Mouse (Mus musculus) megakaryocyte, embryonic 14.5 days (primary cell): ENCODE results near the gene Apip. TPM values are rescaled to one million over a fixed set of nuclear protein-coding genes. Genes with fewer than 3 reads are reported as not detected.

Experiments
- H3K27me3 ChIP-seq: replicated peaks from 2 replicates; pipeline ENCODE3; 2012; ENCODE audit warnings: inconsistent platforms
- H3K36me3 ChIP-seq: replicated peaks from 2 replicates; pipeline ENCODE3; 2012; ENCODE audit warnings: low read length, inconsistent platforms, mixed read lengths
- H3K4me1 ChIP-seq: 2 replicates; pipeline ENCODE4 v1.6.1; 2012; ENCODE audit warnings: inconsistent platforms
- H3K4me3 ChIP-seq: replicated peaks from 2 replicates; pipeline ENCODE3; 2012; ENCODE audit warnings: moderate library complexity, mild to moderate bottlenecking, inconsistent platforms
- H3K9me3 ChIP-seq: 2 replicates; pipeline ENCODE4 v1.6.1; 2012; ENCODE audit warnings: inconsistent platforms
- FLI1 ChIP-seq: IDR thresholded peaks from 2 replicates; pipeline ENCODE4 v1.6.1; 2012; ENCODE audit warnings: low read length, inconsistent platforms, mixed read lengths
- GATA1 ChIP-seq: IDR thresholded peaks from 3 replicates; pipeline ENCODE4 v1.6.1; 2012; ENCODE audit warnings: mixed read lengths, low read length, inconsistent platforms, borderline replicate concordance
- polyA plus RNA-seq: library from polyadenylated mRNA; stranded (reverse); fragments of >175 nt; gene quantifications from 2 replicates; pipeline ENCODE4 v1.2.3, GENCODE M21; 2012; ENCODE audit warnings: low replicate concordance; ENCODE audit not compliant: insufficient read depth

Gene Apip
- polyA plus RNA-seq, 1 experiment, result 27.1 TPM

DNA sequence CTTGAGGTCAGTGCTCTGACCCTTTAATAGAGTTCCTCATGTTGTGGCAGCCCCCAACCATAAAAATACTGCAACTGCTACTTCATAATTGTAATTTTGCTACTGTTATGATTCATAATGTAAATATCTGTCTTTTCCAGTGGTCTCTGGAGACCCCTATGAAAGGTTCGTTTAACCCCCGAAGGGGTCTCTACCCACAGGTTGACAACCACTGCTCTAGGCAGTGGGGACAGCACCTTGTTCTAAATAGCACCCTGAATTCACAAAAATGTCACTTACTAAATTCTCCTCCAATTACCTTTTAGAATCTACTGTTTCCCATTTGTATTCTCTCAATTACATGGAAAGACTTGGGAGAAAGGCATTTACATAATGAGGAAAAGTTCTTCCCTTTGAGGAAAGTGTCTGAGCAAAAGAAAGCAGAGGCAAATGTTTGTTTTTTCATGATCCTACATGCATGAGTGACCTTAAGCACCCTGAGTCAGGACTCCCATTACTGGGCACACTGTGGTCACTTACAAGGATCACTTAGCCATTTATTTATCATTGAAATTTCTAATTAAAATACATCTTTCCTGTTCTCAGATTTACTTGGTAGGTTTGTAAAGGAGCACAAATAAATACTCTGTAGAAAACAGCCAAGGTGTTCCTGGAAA lies 5.8 kb upstream of the Apip start:
- Histone ChIP-seq H3K36me3 (no peaks in the 10 kb centered on the region), H3K9me3 (no peaks in the 10 kb centered on the region), H3K4me1 (peaks cover 60% of the 10 kb centered on the region), H3K4me3 (no peak overlapping the region), H3K27me3 (no peaks in the 10 kb centered on the region)
- TF ChIP-seq FLI1 (no peak), GATA1 (no peak)

DNA sequence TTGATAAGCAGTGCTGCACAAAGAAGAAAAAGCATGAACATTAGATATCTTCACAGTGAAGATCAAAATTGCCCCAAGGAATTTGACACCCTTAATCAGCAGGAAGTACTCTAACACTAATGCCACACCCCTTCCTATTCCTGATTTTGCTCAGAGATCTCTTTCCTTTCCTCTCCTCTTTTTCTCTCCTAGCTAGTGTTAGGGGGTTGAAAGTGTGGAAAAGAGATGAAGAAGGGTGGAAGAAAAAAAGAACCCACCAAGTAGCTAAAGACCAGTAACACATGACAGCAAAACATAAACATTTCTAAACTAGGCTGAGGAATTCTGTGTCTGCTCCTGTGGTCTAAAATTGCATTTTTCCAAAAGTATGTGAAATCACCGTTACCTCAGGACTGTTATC lies 4.9 kb upstream of the Apip start:
- Histone ChIP-seq H3K4me1 (peaks cover 58% of the 10 kb centered on the region), H3K9me3 (no peaks in the 10 kb centered on the region), H3K27me3 (no peaks in the 10 kb centered on the region), H3K36me3 (no peaks in the 10 kb centered on the region), H3K4me3 (no peak overlapping the region)
- TF ChIP-seq GATA1 (no peak), FLI1 (no peak)

DNA sequence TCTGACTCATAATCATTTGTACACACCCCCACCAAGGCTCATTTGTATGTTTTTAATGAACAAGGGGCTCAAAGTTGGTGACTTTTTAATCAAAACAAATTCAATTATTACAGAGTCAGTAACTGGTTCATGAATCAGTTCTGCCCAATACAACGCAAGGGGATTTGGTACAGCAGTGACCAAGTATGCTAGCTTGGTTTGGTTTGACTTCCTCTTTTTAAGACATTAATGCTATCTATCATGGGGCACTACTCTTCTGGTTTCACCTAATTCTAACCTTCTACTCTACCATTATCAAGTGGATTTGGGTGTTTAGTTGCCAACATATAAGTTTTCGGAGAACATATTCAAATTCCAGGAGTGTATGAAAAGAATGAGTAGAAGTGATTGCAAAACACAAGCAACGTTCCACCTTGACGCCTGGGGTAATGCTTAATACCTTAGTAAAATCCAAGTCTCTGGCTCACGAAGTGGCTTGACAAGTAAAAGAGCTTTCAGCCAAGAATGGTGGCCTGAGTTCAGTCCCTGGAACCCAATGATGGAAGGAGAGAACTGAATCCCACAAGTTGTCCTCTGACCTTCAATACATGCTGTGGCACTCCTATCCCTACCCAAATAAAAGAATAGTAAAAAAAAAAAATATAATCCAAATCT lies 3.6 kb upstream of the Apip start:
- Histone ChIP-seq H3K27me3 (no peaks in the 10 kb centered on the region), H3K9me3 (0 out of 2 replicates have a peak, but pooled peaks cover under 1% of the 10 kb centered on the region), H3K36me3 (no peaks in the 10 kb centered on the region), H3K4me1 (peaks cover 56% of the 10 kb centered on the region), H3K4me3 (no peak overlapping the region)
- TF ChIP-seq GATA1 (no peak), FLI1 (no peak)

DNA sequence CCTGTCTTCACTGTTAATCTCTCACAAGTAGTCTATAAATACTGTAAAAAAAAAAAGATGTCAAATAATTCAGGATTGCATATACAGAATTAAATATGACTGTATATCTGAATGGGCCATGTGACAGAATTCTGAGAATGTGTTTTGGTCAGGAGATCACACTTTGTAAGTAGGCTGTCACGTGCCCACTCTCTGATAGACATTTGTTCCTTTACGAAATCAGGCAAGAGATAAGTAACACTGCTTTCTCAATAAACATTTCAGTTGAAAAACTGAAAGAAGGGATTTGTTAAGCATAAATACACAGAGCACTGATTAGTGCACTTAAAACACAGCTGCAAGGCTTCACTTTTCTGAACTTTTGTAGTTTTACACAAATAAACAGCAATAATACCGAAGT lies 2.9 kb upstream of the Apip start:
- Histone ChIP-seq H3K27me3 (no peaks in the 10 kb centered on the region), H3K4me3 (no peak overlapping the region), H3K4me1 (peaks cover 59% of the 10 kb centered on the region), H3K9me3 (0 out of 2 replicates have a peak, but pooled peaks cover 3% of the 10 kb centered on the region), H3K36me3 (peaks cover 2% of the 10 kb centered on the region)
- TF ChIP-seq GATA1 (no peak), FLI1 (no peak)

DNA sequence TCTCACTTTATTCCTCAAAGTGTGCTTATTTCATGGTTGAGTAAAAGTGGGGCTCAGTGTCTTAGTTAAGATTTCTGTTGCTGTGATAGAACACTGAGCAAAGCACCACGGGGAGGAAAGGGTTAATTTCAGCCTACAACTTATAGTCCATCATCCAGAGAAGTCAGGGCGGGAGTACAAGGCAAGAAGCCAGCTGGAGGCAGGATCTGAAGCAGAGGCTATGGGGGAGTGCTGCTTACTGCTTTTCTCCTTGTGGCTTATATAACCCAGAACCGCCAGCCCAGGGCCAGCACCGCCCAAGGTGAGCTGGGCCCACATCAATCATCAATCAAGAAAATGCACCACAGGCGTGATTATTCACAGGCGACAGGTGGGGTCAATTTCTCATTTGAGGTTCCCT lies 7.6 kb downstream of the Apip start:
- H3K27me3 ChIP-seq, result no peaks in the 10 kb centered on the region
- no peak for TF ChIP-seq FLI1
- no peak for TF ChIP-seq GATA1
- no peaks in the 10 kb centered on the region for H3K4me1 ChIP-seq
- no peak overlapping the region for H3K4me3 ChIP-seq
- no peaks in the 10 kb centered on the region for H3K9me3 ChIP-seq
- H3K36me3 ChIP-seq, result peaks cover 46% of the 10 kb centered on the region

DNA sequence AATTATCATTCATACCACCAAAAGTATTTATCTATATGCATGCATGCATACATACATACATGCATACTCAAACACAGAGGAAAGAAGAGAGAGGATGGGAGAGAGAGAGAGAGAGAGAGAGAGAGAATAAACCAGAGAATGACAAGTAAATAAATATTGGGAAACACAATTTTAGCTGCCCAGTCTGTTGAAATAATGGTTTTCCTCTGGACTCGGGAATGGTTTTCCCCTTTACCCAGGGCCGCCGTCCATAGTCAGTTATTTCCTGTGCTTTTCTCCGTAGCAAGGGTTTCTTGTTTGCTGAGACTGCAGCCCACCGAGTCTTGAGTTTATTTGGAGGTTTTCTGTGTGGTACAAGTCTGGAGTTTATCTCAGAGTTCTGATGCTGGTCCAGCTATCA lies 8.2 kb downstream of the Apip start:
- Histone ChIP-seq H3K4me3 (no peak overlapping the region), H3K9me3 (no peaks in the 10 kb centered on the region), H3K36me3 (peaks cover 44% of the 10 kb centered on the region), H3K4me1 (no peaks in the 10 kb centered on the region), H3K27me3 (no peaks in the 10 kb centered on the region)
- TF ChIP-seq GATA1 (no peak), FLI1 (no peak)

DNA sequence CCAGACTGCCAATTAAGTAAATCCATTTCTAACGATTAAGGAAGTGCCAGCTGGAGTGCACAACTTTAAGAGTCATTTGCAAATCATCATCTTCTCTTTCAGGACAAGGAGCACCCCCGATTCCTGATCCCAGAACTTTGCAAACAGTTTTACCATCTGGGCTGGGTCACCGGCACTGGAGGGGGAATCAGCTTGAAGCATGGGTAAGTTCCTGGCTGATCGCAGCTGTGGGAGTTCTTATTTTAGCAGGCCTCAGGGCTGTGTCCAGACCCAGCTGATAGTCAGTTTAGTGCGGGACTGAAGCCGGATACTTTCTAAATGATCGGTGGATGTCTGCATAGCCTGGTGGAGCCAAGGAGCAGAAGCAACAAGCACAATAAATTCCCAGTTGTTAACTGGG lies 9.4 kb downstream of the Apip start:
- no peak for TF ChIP-seq FLI1
- no peak for TF ChIP-seq GATA1
- Histone ChIP-seq H3K4me3 (no peak overlapping the region), H3K9me3 (no peaks in the 10 kb centered on the region), H3K27me3 (no peaks in the 10 kb centered on the region), H3K4me1 (no peaks in the 10 kb centered on the region), H3K36me3 (peaks cover 45% of the 10 kb centered on the region)

DNA sequence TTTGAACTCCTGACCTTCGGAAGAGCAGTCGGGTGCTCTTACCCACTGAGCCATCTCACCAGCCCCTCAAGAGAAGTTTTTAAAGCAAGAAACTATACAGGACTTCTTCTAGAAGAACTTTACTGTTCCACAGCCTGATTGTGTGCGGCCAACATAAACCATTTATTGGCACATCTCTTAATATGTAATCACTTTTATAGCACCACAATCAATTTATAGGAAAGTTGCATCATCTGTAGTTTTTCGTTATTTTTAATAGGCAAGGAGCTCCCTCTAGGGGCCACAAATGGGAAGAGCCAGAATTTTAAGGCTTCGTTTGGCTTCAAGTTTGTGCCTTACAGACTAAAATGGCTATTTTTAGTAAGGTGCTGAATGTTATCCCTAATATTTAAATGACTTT lies 11.0 kb downstream of the Apip start:
- no peaks in the 10 kb centered on the region for H3K27me3 ChIP-seq
- peaks cover 56% of the 10 kb centered on the region for H3K36me3 ChIP-seq
- no peak for TF ChIP-seq FLI1
- no peak for TF ChIP-seq GATA1
- H3K9me3 ChIP-seq, result no peaks in the 10 kb centered on the region
- H3K4me1 ChIP-seq, result no peaks in the 10 kb centered on the region
- no peak overlapping the region for H3K4me3 ChIP-seq

DNA sequence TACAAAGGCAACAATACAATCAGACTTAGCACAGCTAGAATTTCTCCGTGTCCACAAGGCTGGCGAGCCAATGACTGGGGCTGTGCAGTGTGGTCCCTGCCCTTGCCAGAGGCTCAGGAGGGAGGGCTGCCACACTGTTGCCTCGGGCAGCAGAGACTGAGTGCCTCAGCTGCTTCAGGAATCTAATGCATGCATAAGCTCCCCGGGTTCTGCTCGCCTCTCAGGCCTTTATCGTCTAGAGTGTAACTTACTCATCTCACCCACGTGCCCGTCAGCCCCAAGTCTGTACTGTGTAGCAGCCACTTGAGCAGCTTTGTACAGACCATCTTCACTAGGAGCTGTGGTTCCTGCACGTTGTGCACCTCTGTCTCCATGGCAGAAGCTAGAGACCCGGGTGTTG lies 12.2 kb downstream of the Apip start:
- H3K4me3 ChIP-seq, result no peak overlapping the region
- H3K27me3 ChIP-seq, result no peaks in the 10 kb centered on the region
- TF ChIP-seq FLI1, result no peak
- H3K36me3 ChIP-seq, result peaks cover 60% of the 10 kb centered on the region
- H3K9me3 ChIP-seq, result no peaks in the 10 kb centered on the region
- H3K4me1 ChIP-seq, result no peaks in the 10 kb centered on the region

DNA sequence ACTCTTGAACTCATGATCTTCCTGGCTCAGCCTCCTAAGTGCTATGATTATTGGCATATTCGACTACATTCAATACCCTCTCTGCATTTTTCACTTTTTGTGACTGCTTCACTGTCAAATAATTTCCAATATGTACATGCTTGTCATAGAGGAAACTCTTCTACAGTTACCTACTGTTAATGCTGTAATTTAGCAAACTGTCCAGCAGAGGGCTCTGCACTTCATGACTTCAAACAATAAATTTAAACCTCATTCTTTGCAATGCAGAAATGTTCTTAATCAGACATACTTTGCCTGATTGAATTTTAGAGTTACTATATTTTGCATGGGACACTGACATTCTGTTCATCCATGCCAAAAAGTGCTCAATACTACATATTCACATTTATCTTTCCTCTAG lies 13.0 kb downstream of the Apip start:
- no peak for TF ChIP-seq GATA1
- no peak for TF ChIP-seq FLI1

More for the DNA sequence above, 13.0 kb downstream of the Apip start:
- H3K9me3 ChIP-seq, result no peaks in the 10 kb centered on the region
- no peaks in the 10 kb centered on the region for H3K27me3 ChIP-seq
- H3K4me3 ChIP-seq, result no peak overlapping the region
- no peaks in the 10 kb centered on the region for H3K4me1 ChIP-seq
- peaks cover 61% of the 10 kb centered on the region for H3K36me3 ChIP-seq
